Mouse (Mus musculus): ENCODE measurements around the gene Lsamp.

The Lsamp gene

GRCm38 (mm10) chr16:40959211-40959610, 975.0 kb downstream of the Lsamp start:
- DNase-seq (ENCODE audit: low spot score): no peak

- no peak for DNase-seq (ENCODE audit: low spot score)
Observed at GRCm38 (mm10) chr16:40960586-40960985, 976.4 kb downstream of the Lsamp start.

- DNase-seq (ENCODE audit: low spot score): peak; percentile 7
Observed at GRCm38 (mm10) chr16:40968088-40968860, 984.1 kb downstream of the Lsamp start.

GRCm38 (mm10) chr16:40971382-40971781, 987.2 kb downstream of the Lsamp start:
- no peak for DNase-seq (ENCODE audit: low spot score)

DNA sequence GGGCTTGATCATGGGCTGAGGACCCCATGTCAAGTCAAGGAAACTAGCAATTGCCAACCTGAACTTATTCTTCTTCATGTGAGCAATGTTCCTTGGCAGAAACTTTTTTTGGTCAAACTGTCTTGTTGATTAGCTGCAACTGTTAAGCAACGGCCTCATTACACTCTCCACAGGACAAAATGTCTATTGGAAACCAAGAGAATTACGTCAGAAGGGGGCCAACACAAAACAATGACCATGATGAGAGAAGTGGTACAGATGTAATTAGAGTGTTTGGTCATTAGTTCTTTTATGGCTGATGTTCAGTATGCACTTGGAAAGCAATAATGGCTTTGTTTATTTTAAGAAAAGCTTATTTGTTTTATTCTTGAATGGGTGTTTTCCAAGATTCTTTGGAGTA, 989.9 kb downstream of the Lsamp start:
- DNase-seq (ENCODE audit: low spot score): no peak

- DNase-seq (ENCODE audit: low spot score): no peak
Observed at GRCm38 (mm10) chr16:40983026-40983425, 998.9 kb downstream of the Lsamp start.

DNA sequence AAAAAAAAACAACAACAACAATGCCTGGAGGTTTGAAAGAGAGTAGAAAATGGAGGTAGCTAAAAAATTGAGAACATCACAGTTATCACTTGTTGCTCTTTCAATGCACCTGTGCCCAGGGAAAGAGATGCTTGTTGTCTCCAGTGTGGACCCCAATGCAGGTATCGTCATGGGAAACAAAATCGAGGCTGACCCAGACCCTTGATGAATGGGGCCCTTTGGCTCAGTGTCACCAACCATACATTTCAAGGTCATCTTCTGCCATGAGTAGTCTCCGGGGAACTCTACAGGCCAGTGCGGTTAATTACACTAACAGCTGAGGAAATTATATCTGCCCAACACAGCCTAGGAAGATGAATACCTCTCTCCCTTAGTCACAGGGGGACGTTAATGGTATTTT, 1023.4 kb downstream of the Lsamp start:
- no peak for DNase-seq (ENCODE audit: low spot score)

DNA sequence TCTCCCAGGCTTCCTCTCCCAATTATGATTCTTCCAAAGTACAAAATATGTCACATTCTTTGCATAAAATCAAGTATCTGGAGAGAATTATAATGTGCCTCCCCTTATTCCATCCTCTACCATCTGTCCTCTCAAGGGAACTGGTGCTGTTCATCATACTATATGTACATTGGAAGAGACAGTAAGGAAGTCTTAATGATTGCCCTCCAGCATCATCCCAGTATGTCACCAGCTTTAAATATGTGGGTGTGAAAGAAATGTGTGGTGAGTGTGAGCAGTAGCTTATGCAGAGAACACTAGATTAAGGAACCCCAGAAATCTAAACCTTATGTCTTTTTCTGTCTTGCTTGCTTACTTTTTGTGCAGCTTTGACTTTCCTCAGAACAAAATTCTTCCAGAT, 1050.6 kb downstream of the Lsamp start:
- no peak for DNase-seq (ENCODE audit: low spot score)

DNA sequence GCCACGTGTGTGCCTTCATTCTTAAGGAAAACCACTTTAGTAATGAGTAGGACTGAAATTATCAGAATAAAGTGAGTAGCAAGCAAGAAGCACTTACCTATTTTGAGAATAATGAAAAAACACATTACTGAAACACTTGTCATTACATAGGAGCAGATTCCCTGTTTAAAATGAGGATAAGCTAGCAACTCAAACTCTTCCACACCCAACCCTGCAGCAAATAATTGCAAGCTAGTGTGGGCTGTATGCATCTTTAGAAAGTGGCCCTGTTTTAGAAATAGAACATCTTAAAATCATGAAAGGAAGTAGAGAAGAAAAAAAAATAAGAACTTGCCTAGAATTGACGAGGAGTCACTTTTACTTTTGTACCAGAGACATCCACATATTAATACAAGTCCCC, 1057.5 kb downstream of the Lsamp start:
- DNase-seq (ENCODE audit: low spot score): no peak

- DNase-seq (ENCODE audit: low spot score): no peak
Observed at GRCm38 (mm10) chr16:41063270-41063857, 1079.2 kb downstream of the Lsamp start.

- no peak for DNase-seq (ENCODE audit: low spot score)
Observed at GRCm38 (mm10) chr16:41073470-41073869, 1089.3 kb downstream of the Lsamp start.

DNA sequence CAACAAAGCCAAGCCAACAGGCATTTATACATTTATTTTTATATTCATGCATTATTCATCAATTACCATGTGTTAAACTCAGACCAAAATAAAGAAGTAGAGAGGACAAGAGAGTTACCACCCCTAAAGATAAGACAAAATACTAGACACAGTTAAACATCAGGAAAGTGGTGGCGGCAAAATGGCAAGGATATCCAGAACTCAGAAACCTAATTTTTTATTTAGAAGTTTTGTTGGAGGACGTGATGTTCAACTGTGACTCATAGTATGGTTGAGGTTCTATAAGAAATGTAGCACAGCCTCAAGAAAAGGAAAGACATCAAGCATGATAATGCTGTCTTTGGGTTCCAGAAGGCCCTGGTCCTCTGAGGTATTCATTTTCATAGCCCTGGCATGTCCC, 1104.5 kb downstream of the Lsamp start:
- DNase-seq (ENCODE audit: low spot score): no peak

DNA sequence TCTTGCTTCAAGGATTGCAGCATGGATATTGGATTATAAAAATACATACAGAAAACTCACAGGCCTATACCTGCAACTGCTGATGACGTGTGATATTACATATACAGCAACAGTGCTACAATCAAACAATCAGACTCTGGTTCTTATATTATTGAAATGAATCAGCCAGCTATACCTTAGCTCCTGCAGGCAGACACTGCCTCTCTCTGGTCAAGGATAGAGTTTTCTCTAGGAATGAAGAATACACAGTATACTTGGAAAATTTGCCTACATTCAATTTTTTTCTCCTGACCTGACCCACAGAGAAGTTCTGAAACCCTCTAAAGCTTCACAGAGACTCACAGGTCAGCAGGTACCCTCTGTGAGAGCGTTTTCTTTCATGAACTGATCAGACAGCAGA, 1105.9 kb downstream of the Lsamp start:
- no peak for DNase-seq (ENCODE audit: low spot score)

- DNase-seq (ENCODE audit: low spot score): no peak
Observed at GRCm38 (mm10) chr16:41091259-41091658, 1107.1 kb downstream of the Lsamp start.

- DNase-seq (ENCODE audit: low spot score): no peak
Observed at GRCm38 (mm10) chr16:41102805-41103204, 1118.6 kb downstream of the Lsamp start.

DNA sequence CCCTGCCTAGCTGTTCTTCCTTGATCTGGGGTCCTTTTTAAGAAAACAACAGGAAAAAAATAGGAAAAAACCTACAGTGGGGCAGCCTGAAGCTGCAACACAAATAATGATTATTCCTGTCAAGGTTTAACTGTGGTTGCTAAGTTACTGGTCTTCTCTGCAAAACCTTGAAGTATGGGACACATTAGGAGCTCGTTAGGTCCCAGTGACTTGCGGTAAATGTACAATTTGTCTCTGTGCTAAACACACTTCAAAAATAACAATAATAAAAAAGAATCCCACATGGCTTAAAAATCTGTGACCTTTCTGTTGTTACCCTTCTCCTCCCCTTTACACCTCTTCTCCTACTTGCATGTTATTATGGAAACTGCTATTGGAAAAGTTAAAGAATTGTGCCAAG, 1140.2 kb downstream of the Lsamp start:
- DNase-seq (ENCODE audit: low spot score): no peak

DNA sequence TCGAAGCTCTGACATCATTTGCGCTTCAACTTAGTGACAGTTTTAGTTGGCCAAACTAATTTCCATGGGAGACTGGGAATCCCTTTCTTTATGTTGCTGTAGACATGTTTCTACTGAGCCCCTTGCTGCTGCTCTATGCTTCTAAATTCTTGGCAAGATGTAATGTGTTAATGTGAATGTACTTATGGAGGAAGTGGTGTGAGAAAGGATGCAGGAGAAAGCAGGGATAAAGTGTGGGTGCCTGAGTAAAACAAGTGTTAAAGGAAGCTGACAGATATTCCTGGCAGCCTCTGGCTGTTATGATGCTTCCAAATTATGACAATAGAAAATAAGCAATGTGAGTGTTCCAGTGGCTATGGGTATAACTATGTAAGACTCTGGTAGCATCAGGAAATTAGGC, 1140.9 kb downstream of the Lsamp start:
- no peak for DNase-seq (ENCODE audit: low spot score)

- DNase-seq (ENCODE audit: low spot score): no peak
Observed at GRCm38 (mm10) chr16:41131053-41131452, 1146.9 kb downstream of the Lsamp start.

DNA sequence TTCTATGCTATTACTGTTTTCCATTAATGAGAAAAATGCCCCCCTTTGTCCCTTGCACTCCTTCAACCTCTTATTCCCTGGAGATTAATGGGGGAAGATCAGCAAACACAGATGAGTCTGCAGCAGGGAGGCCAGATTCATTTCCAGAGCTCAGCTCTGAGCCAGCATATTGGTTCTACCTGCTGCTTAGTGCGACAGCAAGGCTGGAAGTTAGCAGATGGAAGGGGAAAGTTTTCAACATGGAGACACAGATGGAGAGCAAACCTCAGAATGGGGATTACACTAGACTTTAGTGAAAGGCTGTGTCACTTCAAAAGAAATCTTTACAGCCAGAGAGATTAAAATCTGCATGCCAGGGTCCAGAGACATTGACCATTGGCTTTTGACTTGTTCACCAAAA, 1188.7 kb downstream of the Lsamp start:
- DNase-seq (ENCODE audit: low spot score): no peak

DNA sequence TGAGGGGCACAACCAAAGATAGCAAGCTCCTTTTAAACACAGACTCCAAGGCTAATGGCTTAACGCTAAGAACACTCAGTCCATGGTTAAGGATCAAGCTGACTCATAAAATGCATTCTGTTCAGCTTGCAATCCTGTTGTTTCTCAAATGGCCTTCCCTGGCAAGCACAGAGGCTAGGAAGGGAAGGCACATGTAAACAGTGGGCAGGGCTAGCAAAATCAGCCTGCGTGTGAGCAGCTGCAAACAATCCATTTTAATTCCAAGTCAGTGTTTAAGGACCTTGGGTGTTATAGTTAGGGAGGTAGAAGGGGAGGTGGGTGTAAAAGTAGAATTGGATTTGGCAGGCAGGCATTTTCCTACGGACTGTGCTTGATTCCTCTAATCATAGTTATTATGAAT, 1195.4 kb downstream of the Lsamp start:
- no peak for DNase-seq (ENCODE audit: low spot score)

DNA sequence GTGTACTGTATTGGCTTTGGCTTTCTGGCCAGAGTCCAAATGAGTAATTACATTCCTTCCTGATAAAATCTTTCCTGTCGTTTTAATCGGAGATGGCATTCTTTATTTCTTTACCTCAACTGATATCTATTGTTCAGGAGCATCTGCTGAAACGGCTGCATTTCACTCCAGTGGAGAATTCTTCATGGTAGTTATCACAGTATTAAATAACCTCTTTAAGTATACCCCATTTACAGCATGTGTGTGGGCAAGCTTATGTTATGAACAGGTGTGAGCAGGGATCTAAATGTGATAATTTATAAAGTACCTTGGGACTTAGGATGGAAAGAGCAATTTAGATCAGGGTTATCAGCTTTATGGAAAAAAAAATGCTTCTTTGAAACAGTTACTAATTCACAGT, 1196.7 kb downstream of the Lsamp start:
- no peak for DNase-seq (ENCODE audit: low spot score)

DNA sequence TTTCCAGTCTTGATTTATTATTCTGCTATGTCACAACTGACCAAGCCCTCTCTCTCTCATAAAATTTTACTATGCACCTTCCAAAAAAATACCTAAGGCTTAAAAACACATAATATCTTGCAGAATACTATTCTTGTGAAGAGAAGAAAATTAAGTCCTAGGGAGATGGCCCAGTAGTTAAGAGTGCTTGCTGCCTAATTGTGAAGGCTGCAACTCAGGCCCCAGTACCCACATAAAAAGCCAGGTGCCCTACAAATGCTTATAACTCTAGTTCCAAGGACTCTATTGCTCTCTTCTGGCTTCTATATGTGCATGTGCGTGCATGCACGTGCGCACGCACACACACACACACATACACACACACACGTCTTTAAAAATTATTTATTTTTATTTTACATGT, 1225.9 kb downstream of the Lsamp start:
- no peak for DNase-seq (ENCODE audit: low spot score)

GRCm38 (mm10) chr16:41235829-41236228, 1251.7 kb downstream of the Lsamp start:
- DNase-seq (ENCODE audit: low spot score): no peak

DNA sequence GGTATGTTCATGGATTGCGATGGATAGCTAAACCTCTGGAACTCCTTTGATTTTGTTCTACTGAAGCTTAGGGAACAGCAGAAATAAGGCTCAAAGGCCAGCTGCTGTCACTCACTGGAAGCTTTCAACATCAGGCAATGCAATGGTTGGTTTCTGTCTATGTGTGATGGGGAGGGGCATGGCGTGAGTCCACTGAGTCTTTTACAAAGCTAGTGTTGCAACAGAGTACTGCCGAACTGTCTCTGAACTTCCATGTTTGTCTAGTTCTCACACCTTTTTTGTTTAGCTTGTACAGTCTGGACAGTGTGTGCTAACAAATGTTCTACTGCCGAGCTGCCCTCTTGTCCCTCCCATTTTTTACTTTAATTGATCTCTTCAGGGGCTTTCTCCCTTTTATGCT, 1258.7 kb downstream of the Lsamp start:
- DNase-seq (ENCODE audit: low spot score): no peak

All from adipocyte (in vitro differentiated cells).